Comparison of ENCODE assay signal across 9 mouse cellular contexts in the genomic region with DNA sequence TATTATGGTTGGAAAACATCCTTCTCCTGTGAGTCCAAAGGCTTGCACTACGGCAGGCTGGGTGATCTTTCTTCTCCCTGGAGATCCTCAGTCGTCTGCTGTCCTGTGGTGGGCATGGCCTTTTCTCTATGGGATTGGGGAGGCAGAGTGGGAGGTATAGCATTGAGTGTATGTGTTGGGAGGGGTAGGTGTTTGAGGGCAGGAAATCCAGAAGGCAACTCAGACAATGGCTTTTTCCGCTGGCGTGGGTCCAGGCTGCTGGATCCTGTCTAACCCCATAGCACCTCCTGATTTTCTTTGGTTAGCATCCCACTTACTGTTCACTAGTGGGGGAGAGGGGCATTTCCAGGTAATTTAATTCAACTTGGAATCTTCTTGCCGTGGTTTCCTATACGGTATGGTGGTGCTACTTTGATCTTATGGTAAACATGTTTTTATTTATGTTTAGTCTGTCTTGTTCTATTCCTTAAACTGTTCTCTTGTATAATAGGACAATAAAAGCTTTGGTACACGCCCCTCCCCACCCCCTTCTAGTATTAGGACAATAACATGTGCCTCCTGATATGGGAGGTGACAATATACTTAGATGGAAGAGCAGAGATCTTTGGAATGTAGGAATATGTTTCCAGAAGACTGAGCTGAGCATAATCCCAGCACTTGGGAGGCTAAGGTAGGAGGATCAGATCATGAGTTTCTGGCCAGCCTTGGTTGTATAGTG. TPM values are rescaled to one million over a fixed set of nuclear protein-coding genes. Genes with fewer than 3 reads are reported as not detected.
DNase-seq lines count a peak whose midpoint lies in the region; ATAC-seq lines count a peak whose summit lies in the region.
"Had no signal": no experiment of that assay in that cellular context is flagged by ENCODE, and none has a peak within 500 bp of the region (broad histone marks: within the 10 kb centered on the region; RNA-seq: fewer than 3 reads in every experiment).

No protein-coding gene starts in this region.

- no peak overlapping the region for H3K4me3 ChIP-seq in neural tube, embryonic 13.5 days
- H3K4me3 ChIP-seq in heart, embryonic 15.5 days = peak overlapping the region; percentile 16
- no peak overlapping the region for H3K4me3 ChIP-seq in stomach, embryonic 16.5 days (replicated peaks; ENCODE audit: low read length)
- H3K4me3 ChIP-seq in hindbrain, embryonic 14.5 days (replicated peaks; ENCODE audit: low read length) = no peak overlapping the region
- no peak overlapping the region for H3K4me3 ChIP-seq in midbrain, embryonic 15.5 days

- no peak for DNase-seq in neural tube, embryonic 10.5 days (ENCODE audit: extremely low spot score, low spot score)
- DNase-seq in kidney, postnatal 25 days = peak; percentile 89 to 91
- no peak for DNase-seq in hindbrain, embryonic 14.5 days (ENCODE audit: low spot score)
- no peak for DNase-seq in natural killer cell, adult 2 months (ENCODE audit: low spot score in 2 of 2)
- DNase-seq: layer of hippocampus, postnatal 36 days had no signal

- peak overlapping the region; percentile 1; the same call in 1 of the 2 replicates for H3K4me2 ChIP-seq in neural tube, embryonic 13.5 days
- peak overlapping the region; percentile 19 for H3K4me2 ChIP-seq in heart, embryonic 15.5 days
- no peak overlapping the region for H3K4me2 ChIP-seq in stomach, embryonic 16.5 days (ENCODE audit: low read depth, low read length)
- H3K4me2 ChIP-seq in hindbrain, embryonic 14.5 days (replicated peaks) = no peak overlapping the region
- H3K4me2 ChIP-seq in midbrain, embryonic 15.5 days = no peak overlapping the region

- no peaks in the 10 kb centered on the region for H3K36me3 ChIP-seq in neural tube, embryonic 13.5 days
- H3K36me3 ChIP-seq in heart, embryonic 15.5 days = no peaks in the 10 kb centered on the region
- no peaks in the 10 kb centered on the region for H3K36me3 ChIP-seq in stomach, embryonic 16.5 days (ENCODE audit: control insufficient read depth, insufficient read depth, low read length)
- no peaks in the 10 kb centered on the region for H3K36me3 ChIP-seq in hindbrain, embryonic 14.5 days (replicated peaks; ENCODE audit: control insufficient read depth, insufficient read depth)
- no peaks in the 10 kb centered on the region for H3K36me3 ChIP-seq in midbrain, embryonic 15.5 days (replicated peaks)

- no peaks in the 10 kb centered on the region for H3K27me3 ChIP-seq in neural tube, embryonic 13.5 days
- no peaks in the 10 kb centered on the region for H3K27me3 ChIP-seq in heart, embryonic 15.5 days
- no peaks in the 10 kb centered on the region for H3K27me3 ChIP-seq in stomach, embryonic 16.5 days (ENCODE audit: control insufficient read depth, insufficient read depth, low read length)
- no peaks in the 10 kb centered on the region for H3K27me3 ChIP-seq in hindbrain, embryonic 14.5 days (ENCODE audit: control insufficient read depth, insufficient read depth, low read length)
- no peaks in the 10 kb centered on the region for H3K27me3 ChIP-seq in midbrain, embryonic 15.5 days (replicated peaks)

- ATAC-seq in neural tube, embryonic 13.5 days (ENCODE audit: low read depth) = 0 out of 2 replicates have a peak, but pooled peaks have one; percentile 19
- peak; percentile 59 for ATAC-seq in heart, embryonic 15.5 days (replicated peaks; ENCODE audit: insufficient number of reproducible peaks, insufficient read depth, low FRiP score, low read depth)
- ATAC-seq in stomach, embryonic 16.5 days (ENCODE audit: insufficient read depth, low FRiP score) = no peak
- ATAC-seq in hindbrain, embryonic 14.5 days (ENCODE audit: low FRiP score) = no peak
- no peak for ATAC-seq in midbrain, embryonic 15.5 days (replicated peaks)

- H3K9ac ChIP-seq in neural tube, embryonic 13.5 days = no peak overlapping the region
- no peak overlapping the region for H3K9ac ChIP-seq in heart, embryonic 15.5 days
- H3K9ac ChIP-seq in stomach, embryonic 16.5 days (ENCODE audit: low read length) = no peak overlapping the region
- H3K9ac ChIP-seq in hindbrain, embryonic 14.5 days = no peak overlapping the region
- no peak overlapping the region for H3K9ac ChIP-seq in midbrain, embryonic 15.5 days

- no peaks in the 10 kb centered on the region for H3K9me3 ChIP-seq in neural tube, embryonic 13.5 days
- H3K9me3 ChIP-seq in heart, embryonic 15.5 days (replicated peaks) = no peaks in the 10 kb centered on the region
- H3K9me3 ChIP-seq in stomach, embryonic 16.5 days (replicated peaks; ENCODE audit: control insufficient read depth, low read length) = no peaks in the 10 kb centered on the region
- H3K9me3 ChIP-seq in hindbrain, embryonic 14.5 days (ENCODE audit: control insufficient read depth, low read length) = no peaks in the 10 kb centered on the region
- no peaks in the 10 kb centered on the region for H3K9me3 ChIP-seq in midbrain, embryonic 15.5 days

- WGBS in neural tube, embryonic 13.5 days = 63% methylated on average over 7 of the region's 7 CpGs
- 54% methylated on average over 7 of the region's 7 CpGs for WGBS in heart, embryonic 15.5 days
- 62% methylated on average over 7 of the region's 7 CpGs for WGBS in stomach, embryonic 16.5 days
- WGBS in hindbrain, embryonic 14.5 days = 72% methylated on average over 7 of the region's 7 CpGs
- WGBS in midbrain, embryonic 15.5 days = 76% methylated on average over 7 of the region's 7 CpGs

- no peak overlapping the region for H3K27ac ChIP-seq in neural tube, embryonic 13.5 days (replicated peaks)
- peak overlapping the region; percentile 78 for H3K27ac ChIP-seq in heart, embryonic 15.5 days
- H3K27ac ChIP-seq in stomach, embryonic 16.5 days (ENCODE audit: low read length) = peak overlapping the region; percentile 49; the same call in 1 of the 2 replicates
- no peak overlapping the region for H3K27ac ChIP-seq in hindbrain, embryonic 14.5 days
- H3K27ac ChIP-seq in midbrain, embryonic 15.5 days = no peak overlapping the region

- H3K4me1 ChIP-seq in neural tube, embryonic 13.5 days (replicated peaks) = peaks cover 7% of the 10 kb centered on the region; the same call in 1 of the 2 replicates
- peaks cover 34% of the 10 kb centered on the region for H3K4me1 ChIP-seq in heart, embryonic 15.5 days (replicated peaks)
- H3K4me1 ChIP-seq in stomach, embryonic 16.5 days (ENCODE audit: control insufficient read depth, insufficient read depth, low read length) = peaks cover 7% of the 10 kb centered on the region
- no peaks in the 10 kb centered on the region for H3K4me1 ChIP-seq in hindbrain, embryonic 14.5 days (replicated peaks; ENCODE audit: control insufficient read depth, insufficient read depth, low read length)
- no peaks in the 10 kb centered on the region for H3K4me1 ChIP-seq in midbrain, embryonic 15.5 days

RNA-seq across cellular contexts. Expression of a gene that starts 17.4 kb away (rescaled TPM):
- 9.2 and 11.6 TPM in 2 replicates for polyA plus RNA-seq in neural tube, embryonic 13.5 days (2015; fragmentation: Nextera tagmentation; extraction: Ambion mirVana)
- 62.4 and 70.8 TPM in 2 replicates for polyA plus RNA-seq in heart, embryonic 15.5 days (2015; fragmentation: Nextera tagmentation; extraction: Ambion mirVana)
- polyA plus RNA-seq in stomach, embryonic 16.5 days (2015; fragmentation: Nextera tagmentation; extraction: Ambion mirVana) = 58.9 and 59.0 TPM in 2 replicates
- polyA plus RNA-seq in hindbrain, embryonic 14.5 days (2014; fragmentation: Nextera tagmentation; extraction: Ambion mirVana) = 7.7 and 8.1 TPM in 2 replicates
- polyA plus RNA-seq in midbrain, embryonic 15.5 days (2015; fragmentation: Nextera tagmentation; extraction: Ambion mirVana) = 7.3 and 8.2 TPM in 2 replicates

RNA-seq across cellular contexts. Expression of a gene that starts 44.0 kb away (rescaled TPM):
- polyA plus RNA-seq in neural tube, embryonic 13.5 days (2015; fragmentation: Nextera tagmentation; extraction: Ambion mirVana) = 17.1 and 18.4 TPM in 2 replicates
- polyA plus RNA-seq in heart, embryonic 15.5 days (2015; fragmentation: Nextera tagmentation; extraction: Ambion mirVana) = 5.9 and 10.5 TPM in 2 replicates
- 6.9 and 7.0 TPM in 2 replicates for polyA plus RNA-seq in stomach, embryonic 16.5 days (2015; fragmentation: Nextera tagmentation; extraction: Ambion mirVana)
- 25.7 and 25.9 TPM in 2 replicates for polyA plus RNA-seq in hindbrain, embryonic 14.5 days (2014; fragmentation: Nextera tagmentation; extraction: Ambion mirVana)
- polyA plus RNA-seq in midbrain, embryonic 15.5 days (2015; fragmentation: Nextera tagmentation; extraction: Ambion mirVana) = 24.4 and 25.6 TPM in 2 replicates

RNA-seq across cellular contexts. Expression of a gene that starts 46.3 kb away (rescaled TPM):
- not detected in 2 replicates for polyA plus RNA-seq in neural tube, embryonic 13.5 days (2015; fragmentation: Nextera tagmentation; extraction: Ambion mirVana)
- 28.5 and 32.6 TPM in 2 replicates for polyA plus RNA-seq in heart, embryonic 15.5 days (2015; fragmentation: Nextera tagmentation; extraction: Ambion mirVana)
- polyA plus RNA-seq in stomach, embryonic 16.5 days (2015; fragmentation: Nextera tagmentation; extraction: Ambion mirVana) = not detected in 2 replicates
- not detected in 2 replicates for polyA plus RNA-seq in hindbrain, embryonic 14.5 days (2014; fragmentation: Nextera tagmentation; extraction: Ambion mirVana)
- not detected in 2 replicates for polyA plus RNA-seq in midbrain, embryonic 15.5 days (2015; fragmentation: Nextera tagmentation; extraction: Ambion mirVana)

Comparison
In these comparisons a context has a peak if more than half of its experiments do, and no peak if none do; other contexts are left out.
1. ATAC-seq: peak in neural tube, embryonic 13.5 days (single experiment) and heart, embryonic 15.5 days (single experiment); none in stomach, embryonic 16.5 days (single experiment), hindbrain, embryonic 14.5 days (single experiment) and midbrain, embryonic 15.5 days (single experiment).
2. H3K27ac ChIP-seq: peak in heart, embryonic 15.5 days (single experiment) and stomach, embryonic 16.5 days (single experiment); none in neural tube, embryonic 13.5 days (single experiment), hindbrain, embryonic 14.5 days (single experiment) and midbrain, embryonic 15.5 days (single experiment).
3. H3K4me2 ChIP-seq: peak in neural tube, embryonic 13.5 days (single experiment) and heart, embryonic 15.5 days (single experiment); none in stomach, embryonic 16.5 days (single experiment), hindbrain, embryonic 14.5 days (single experiment) and midbrain, embryonic 15.5 days (single experiment).
4. DNase-seq: peak in kidney, postnatal 25 days (2 of 2); none in neural tube, embryonic 10.5 days (single experiment), hindbrain, embryonic 14.5 days (single experiment) and natural killer cell, adult 2 months (0 of 2).
5. RNA of a gene that starts 46.3 kb away (polyA plus RNA-seq): 28.5 to 32.6 TPM in heart, embryonic 15.5 days; not detected in neural tube, embryonic 13.5 days, not detected in stomach, embryonic 16.5 days, not detected in hindbrain, embryonic 14.5 days and not detected in midbrain, embryonic 15.5 days; every median in the first group is over 10 times any median in the second.